Mouse (Mus musculus): ENCODE measurements around the gene Megf9. TPM values are rescaled to one million over a fixed set of nuclear protein-coding genes. Genes with fewer than 3 reads are reported as not detected.

Gene Megf9
- polyA plus RNA-seq, 1 experiment, result 31.9 TPM

DNA sequence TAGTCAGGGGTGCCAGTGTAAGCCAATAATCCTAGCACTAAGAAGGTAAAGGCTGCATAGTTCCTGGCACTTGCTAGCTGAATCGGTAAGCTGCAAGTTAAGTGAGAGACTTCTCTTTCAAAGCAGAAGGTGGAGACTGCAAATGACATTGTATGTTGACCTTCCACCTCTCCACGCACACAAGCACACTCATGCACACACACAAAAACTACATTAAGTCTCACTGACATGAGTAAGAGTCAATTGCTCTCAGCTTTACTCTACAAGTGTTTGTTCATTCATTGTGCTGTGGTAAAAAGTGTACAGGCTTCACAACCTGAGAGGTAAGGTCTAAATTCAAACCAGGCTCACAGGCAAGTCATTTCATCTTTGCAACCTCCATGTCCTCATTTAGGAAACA lies 140.1 kb downstream of the Megf9 start:
- Histone ChIP-seq H3K4me3 (replicated peaks; ENCODE audit: insufficient read depth, low read depth, low read length) (no peak overlapping the region), H3K4me1 (ENCODE audit: control insufficient read depth, insufficient read depth, low read length) (peaks cover 6% of the 10 kb centered on the region), H3K27ac (ENCODE audit: insufficient read depth, low read length) (no peak overlapping the region), H3K27me3 (ENCODE audit: control insufficient read depth, insufficient read depth, low read length) (no peaks in the 10 kb centered on the region)
- DNase-seq, result no peak
- WGBS, result 94% methylated on average over 2 of the region's 2 CpGs
- no peak for TF ChIP-seq CTCF (IDR thresholded peaks at IDR 0.05; ENCODE audit: borderline replicate concordance, insufficient read depth, low read depth, low read length)
- TF ChIP-seq POLR2A (IDR thresholded peaks at IDR 0.05; ENCODE audit: borderline replicate concordance, insufficient read depth, low read length), result no peak

DNA sequence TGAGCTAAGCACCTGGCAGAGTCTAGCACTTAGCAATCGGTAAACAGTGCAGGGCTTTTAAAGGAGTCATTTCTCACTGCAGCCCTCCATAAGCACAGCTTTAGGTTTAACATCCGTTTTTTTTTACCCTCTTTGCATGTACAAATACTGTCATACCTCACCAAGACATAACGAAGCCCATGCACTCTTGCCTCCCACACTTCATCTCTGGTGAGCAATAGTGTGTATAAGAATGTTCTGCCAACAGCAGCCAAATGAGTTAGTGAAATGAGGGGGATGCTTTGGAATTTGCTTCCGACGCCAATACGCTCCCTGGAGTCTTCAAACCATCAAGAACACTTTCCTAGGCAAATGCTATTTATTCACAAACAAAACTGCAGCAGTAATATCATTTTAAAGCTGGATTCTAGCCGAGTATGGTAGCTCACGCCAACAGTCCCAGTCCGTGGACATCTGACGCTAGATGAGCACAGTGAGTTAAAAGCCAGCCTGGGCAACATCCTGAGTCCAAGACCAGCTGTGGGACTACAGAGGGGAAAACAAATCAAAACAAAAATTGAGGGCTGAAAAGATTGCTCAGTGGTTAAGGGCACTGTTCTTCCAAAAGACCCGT lies 142.9 kb downstream of the Megf9 start:
- peaks cover 6% of the 10 kb centered on the region for H3K4me1 ChIP-seq (ENCODE audit: control insufficient read depth, insufficient read depth, low read length)
- H3K27ac ChIP-seq (ENCODE audit: insufficient read depth, low read length), result no peak overlapping the region
- no peak for DNase-seq
- H3K27me3 ChIP-seq (ENCODE audit: control insufficient read depth, insufficient read depth, low read length), result no peaks in the 10 kb centered on the region
- TF ChIP-seq CTCF (IDR thresholded peaks at IDR 0.05; ENCODE audit: borderline replicate concordance, insufficient read depth, low read depth, low read length), result no peak
- TF ChIP-seq POLR2A (IDR thresholded peaks at IDR 0.05; ENCODE audit: borderline replicate concordance, insufficient read depth, low read length), result no peak
- no peak overlapping the region for H3K4me3 ChIP-seq (replicated peaks; ENCODE audit: insufficient read depth, low read depth, low read length)
- 82% methylated on average over 11 of the region's 11 CpGs for WGBS

DNA sequence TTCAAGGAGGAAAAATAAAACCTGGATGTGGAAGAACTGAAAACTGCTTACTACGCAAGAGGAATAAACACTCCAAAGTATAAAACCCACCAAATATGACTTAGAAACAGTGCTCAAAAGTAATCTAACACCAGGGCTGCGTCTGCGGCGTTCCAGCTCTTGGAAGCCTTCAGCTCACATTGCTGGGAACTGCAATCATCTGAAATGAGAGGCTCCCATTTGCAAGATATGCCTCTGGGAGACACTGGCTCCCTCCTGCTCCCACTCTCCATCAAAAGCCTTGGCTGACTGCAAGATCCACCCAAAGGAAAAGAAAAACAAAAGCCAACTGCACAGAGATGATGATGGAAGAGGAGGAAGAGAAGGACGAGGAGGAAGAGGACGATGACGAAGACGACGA lies 143.7 kb downstream of the Megf9 start:
- Histone ChIP-seq H3K27ac (ENCODE audit: insufficient read depth, low read length) (no peak overlapping the region), H3K27me3 (ENCODE audit: control insufficient read depth, insufficient read depth, low read length) (no peaks in the 10 kb centered on the region), H3K4me3 (replicated peaks; ENCODE audit: insufficient read depth, low read depth, low read length) (no peak overlapping the region), H3K4me1 (ENCODE audit: control insufficient read depth, insufficient read depth, low read length) (peaks cover 2% of the 10 kb centered on the region)
- TF ChIP-seq POLR2A (IDR thresholded peaks at IDR 0.05; ENCODE audit: borderline replicate concordance, insufficient read depth, low read length) (no peak), CTCF (IDR thresholded peaks at IDR 0.05; ENCODE audit: borderline replicate concordance, insufficient read depth, low read depth, low read length) (no peak)
- no peak for DNase-seq
- WGBS, result 93% methylated on average over 9 of the region's 9 CpGs

- Histone ChIP-seq H3K27me3 (ENCODE audit: control insufficient read depth, insufficient read depth, low read length) (no peaks in the 10 kb centered on the region), H3K4me1 (ENCODE audit: control insufficient read depth, insufficient read depth, low read length) (no peaks in the 10 kb centered on the region), H3K27ac (ENCODE audit: insufficient read depth, low read length) (no peak overlapping the region), H3K4me3 (replicated peaks; ENCODE audit: insufficient read depth, low read depth, low read length) (no peak overlapping the region)
- no peak for DNase-seq
- TF ChIP-seq POLR2A (IDR thresholded peaks at IDR 0.05; ENCODE audit: borderline replicate concordance, insufficient read depth, low read length), result no peak
- TF ChIP-seq CTCF (IDR thresholded peaks at IDR 0.05; ENCODE audit: borderline replicate concordance, insufficient read depth, low read depth, low read length), result no peak
- 74% methylated on average over 5 of the region's 5 CpGs for WGBS
Measured at GRCm38 (mm10) chr4:70386206-70386605, 148.6 kb downstream of the Megf9 start.

GRCm38 (mm10) chr4:70377359-70377758 lies 157.4 kb downstream of the Megf9 start:
- Histone ChIP-seq H3K27me3 (ENCODE audit: control insufficient read depth, insufficient read depth, low read length) (no peaks in the 10 kb centered on the region), H3K4me1 (ENCODE audit: control insufficient read depth, insufficient read depth, low read length) (no peaks in the 10 kb centered on the region), H3K27ac (ENCODE audit: insufficient read depth, low read length) (no peak overlapping the region), H3K4me3 (replicated peaks; ENCODE audit: insufficient read depth, low read depth, low read length) (no peak overlapping the region)
- TF ChIP-seq POLR2A (IDR thresholded peaks at IDR 0.05; ENCODE audit: borderline replicate concordance, insufficient read depth, low read length), result no peak
- TF ChIP-seq CTCF (IDR thresholded peaks at IDR 0.05; ENCODE audit: borderline replicate concordance, insufficient read depth, low read depth, low read length), result no peak
- DNase-seq, result peak; percentile 36 to 49
- 45% methylated on average over 4 of the region's 4 CpGs for WGBS

Other genes starting within 250 kb of the Megf9 start
- gene Cdk5rap2, start 124.6 kb downstream of the Megf9 start, polyA plus RNA-seq (2012; rRNA removed), result 18.3 and 20.4 TPM in 2 replicates